Mouse (Mus musculus) limb, embryonic 12.5 days (tissue): ENCODE results near the gene Ccn6. TPM values are rescaled to one million over a fixed set of nuclear protein-coding genes. Genes with fewer than 3 reads are reported as not detected.

ENCODE experiments used
- ATAC-seq: fragments of 200-750 bp; cut with Nextera tagmentation; 2 replicates; pipeline ENCODE4 v1.8.0; 2017; ENCODE audit warnings: low read depth, moderate TSS enrichment; ENCODE audit not compliant: insufficient number of reproducible peaks, insufficient read depth, low FRiP score, low TSS enrichment
- H3K27ac ChIP-seq: fragments of 300-500 bp; sonication (generic); 2 replicates; pipeline ENCODE4 v1.5.1; 2016; ENCODE audit warnings: mild to moderate bottlenecking, moderate library complexity
- H3K27me3 ChIP-seq: fragments of 300-500 bp; sonication (generic); 2 replicates; pipeline ENCODE4 v1.6.1; 2016; ENCODE audit warnings: mild to moderate bottlenecking, moderate library complexity
- H3K36me3 ChIP-seq: fragments of 300-500 bp; sonication (generic); 2 replicates; pipeline ENCODE4 v1.6.1; 2016; ENCODE audit warnings: mild to moderate bottlenecking, moderate library complexity
- H3K4me1 ChIP-seq: fragments of 300-500 bp; sonication (generic); replicated peaks from 2 replicates; pipeline ENCODE4 v1.6.1; 2016
- H3K4me2 ChIP-seq: fragments of 300-500 bp; sonication (generic); 2 replicates; pipeline ENCODE4 v1.6.1; 2016; ENCODE audit warnings: mild to moderate bottlenecking, moderate library complexity
- H3K4me3 ChIP-seq: fragments of 300-500 bp; sonication (generic); replicated peaks from 2 replicates; pipeline ENCODE4 v1.5.1; 2016; ENCODE audit warnings: mild to moderate bottlenecking
- H3K9ac ChIP-seq: fragments of 300-500 bp; sonication (generic); replicated peaks from 2 replicates; pipeline ENCODE4 v1.6.1; 2016; ENCODE audit warnings: mild to moderate bottlenecking, moderate library complexity
- H3K9me3 ChIP-seq: fragments of 300-500 bp; sonication (generic); 2 replicates; pipeline ENCODE4 v1.6.1; 2016; ENCODE audit warnings: mild to moderate bottlenecking, moderate library complexity
- WGBS: fragments of 180-500 bp; shearing (Covaris S2); methylation state at CpG from one replicate; pipeline ENCODE4 v1.1.7; 2016; 5-methylcytosine and 5-hydroxymethylcytosine counted together
- polyA plus RNA-seq: library from polyadenylated mRNA; unstranded; fragments of >200 nt; fragmentation: Nextera tagmentation; extraction: Ambion mirVana; gene quantifications from 2 replicates; pipeline ENCODE4 v1.2.1, GENCODE M21; 2016

Ccn6 gene
- polyA plus RNA-seq, 1 experiment from 2014 or later: 0.31 TPM

- no peaks in the 10 kb centered on the region for H3K27me3 ChIP-seq
- H3K4me1 ChIP-seq: no peaks in the 10 kb centered on the region
- ATAC-seq: no peak
- no peaks in the 10 kb centered on the region for H3K9me3 ChIP-seq
- H3K4me3 ChIP-seq: no peak overlapping the region
- H3K36me3 ChIP-seq: peaks cover 21% of the 10 kb centered on the region
- no peak overlapping the region for H3K27ac ChIP-seq
- no peak overlapping the region for H3K4me2 ChIP-seq
- WGBS: 73% methylated on average over 10 of the region's 10 CpGs
- H3K9ac ChIP-seq: no peak overlapping the region
Observed at GRCm38 (mm10) chr10:39108837-39109488, 54.6 kb downstream of the Ccn6 start.

- no peak overlapping the region for H3K4me2 ChIP-seq
- H3K4me1 ChIP-seq: no peaks in the 10 kb centered on the region
- H3K9me3 ChIP-seq: peaks cover 2% of the 10 kb centered on the region; the same call in 1 of the 2 replicates
- ATAC-seq: no peak
- no peak overlapping the region for H3K4me3 ChIP-seq
- peaks cover 33% of the 10 kb centered on the region for H3K36me3 ChIP-seq
- no peak overlapping the region for H3K27ac ChIP-seq
- no peak overlapping the region for H3K9ac ChIP-seq
- no peaks in the 10 kb centered on the region for H3K27me3 ChIP-seq
- WGBS: 68% methylated on average over 4 of the region's 4 CpGs
Observed at GRCm38 (mm10) chr10:39106935-39107334, 56.7 kb downstream of the Ccn6 start.

GRCm38 (mm10) chr10:39106413-39106812 lies 57.2 kb downstream of the Ccn6 start:
- WGBS: 66% methylated on average over 3 of the region's 3 CpGs
- no peaks in the 10 kb centered on the region for H3K4me1 ChIP-seq
- no peak overlapping the region for H3K4me3 ChIP-seq
- H3K27me3 ChIP-seq: no peaks in the 10 kb centered on the region
- no peak overlapping the region for H3K27ac ChIP-seq
- H3K36me3 ChIP-seq: peaks cover 34% of the 10 kb centered on the region
- no peak for ATAC-seq
- H3K4me2 ChIP-seq: no peak overlapping the region
- H3K9me3 ChIP-seq: peaks cover 2% of the 10 kb centered on the region; the same call in 1 of the 2 replicates
- H3K9ac ChIP-seq: no peak overlapping the region

GRCm38 (mm10) chr10:39104803-39105449 lies 58.7 kb downstream of the Ccn6 start:
- Histone ChIP-seq H3K9me3 (peaks cover 2% of the 10 kb centered on the region; the same call in 1 of the 2 replicates), H3K27ac (no peak overlapping the region), H3K27me3 (no peaks in the 10 kb centered on the region), H3K4me1 (no peaks in the 10 kb centered on the region), H3K9ac (no peak overlapping the region), H3K4me2 (no peak overlapping the region), H3K36me3 (peaks cover 23% of the 10 kb centered on the region), H3K4me3 (no peak overlapping the region)
- no peak for ATAC-seq
- WGBS: 92% methylated on average over 8 of the region's 8 CpGs

Other genes with a start within 250 kb of the Ccn6 start
- gene Lama4, start 198.3 kb downstream of the Ccn6 start, polyA plus RNA-seq: 36.4 and 37.2 TPM in 2 replicates
- gene Fam229b, start 29.9 kb downstream of the Ccn6 start, polyA plus RNA-seq: 14.9 and 15.1 TPM in 2 replicates
- gene Tube1, start 29.8 kb downstream of the Ccn6 start, polyA plus RNA-seq: 20.3 and 22.8 TPM in 2 replicates
- 24.0 and 28.3 TPM in 2 replicates for gene Fyn, start 205.1 kb upstream of the Ccn6 start, polyA plus RNA-seq